Mouse (Mus musculus): Measurements from ENCODE around the gene Gimap5.

DNA sequence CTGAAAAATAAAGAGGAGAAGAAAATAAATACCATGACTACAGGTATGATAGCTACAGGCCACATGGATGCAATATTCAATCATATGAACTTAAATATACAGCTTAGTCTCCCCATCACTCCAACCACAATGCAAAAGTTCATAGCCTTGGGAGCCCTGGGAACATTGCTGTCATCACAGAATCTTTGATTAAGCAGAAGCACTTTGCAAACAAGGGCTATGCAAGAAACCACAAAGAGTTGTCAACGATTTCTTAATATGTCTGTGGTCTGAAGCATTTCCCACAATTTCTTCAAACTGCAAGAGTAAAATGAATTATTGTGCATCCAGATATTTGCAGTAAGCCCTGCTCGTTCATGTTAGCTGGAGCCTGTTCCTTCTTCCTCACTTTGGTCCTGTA lies 8.9 kb upstream of the Gimap5 start:
- TF ChIP-seq CTCF (IDR thresholded peaks at IDR 0.05 in 2 of 3, conservative IDR thresholded peaks at IDR 0.05 in 1 of 3; ENCODE audit: control insufficient read depth in 1 of 3, insufficient read depth in 1 of 3, low read depth in 2 of 3, low read length in 3 of 3, poor library complexity in 1 of 3, severe bottlenecking in 1 of 3) (no peak), E2F4 (IDR thresholded peaks at IDR 0.05; ENCODE audit: borderline replicate concordance, low read depth, low read length) (no peak), MYC (IDR thresholded peaks at IDR 0.05; ENCODE audit: low read depth, low read length) (no peak)

Data from MEL (cell line).